Mouse (Mus musculus): ENCODE data around the gene 4930558K02Rik. TPM values are rescaled to one million over a fixed set of nuclear protein-coding genes. Genes with fewer than 3 reads are reported as not detected.
A peak's percentile ranks its signal among the peaks of the same experiment; 100 is the strongest.

Gene 4930558K02Rik
- total RNA-seq (2021): not detected

- intact Hi-C loops (cut with DNase I): loop anchor here (5.0 kb wide), 1 partner anchor 232 kb away; no protein-coding TSS in a partner anchor
- no peak for DNase-seq (ENCODE audit: low spot score)
Observed at GRCm38 (mm10) chr1:161979536-161979935, at the start of gene 4930558K02Rik. Gene 4930558K02Rik, minus strand, starts transcription at chr1:161979636.

GRCm38 (mm10) chr1:162023681-162024270, 44.3 kb upstream of the 4930558K02Rik start:
- intact Hi-C loops (cut with DNase I): no loop called here
- no peak for DNase-seq (ENCODE audit: low spot score)

- intact Hi-C loops (cut with DNase I): no loop called here
- no peak for DNase-seq (ENCODE audit: low spot score)
Observed at GRCm38 (mm10) chr1:162020766-162021165, 41.3 kb upstream of the 4930558K02Rik start.

- intact Hi-C loops (cut with DNase I): no loop called here
- no peak for DNase-seq (ENCODE audit: low spot score)
Observed at GRCm38 (mm10) chr1:162020303-162020731, 40.9 kb upstream of the 4930558K02Rik start.

- intact Hi-C loops (cut with DNase I): no loop called here
- no peak for DNase-seq (ENCODE audit: low spot score)
Observed at GRCm38 (mm10) chr1:162018601-162018977, 39.2 kb upstream of the 4930558K02Rik start.

GRCm38 (mm10) chr1:162017975-162018600, 38.7 kb upstream of the 4930558K02Rik start:
- intact Hi-C loops (cut with DNase I): no loop called here
- DNase-seq (ENCODE audit: low spot score): no peak

- intact Hi-C loops (cut with DNase I): no loop called here
- DNase-seq (ENCODE audit: low spot score): no peak
Observed at GRCm38 (mm10) chr1:162016982-162017381, 37.5 kb upstream of the 4930558K02Rik start.

- no peak for DNase-seq (ENCODE audit: low spot score)
- intact Hi-C loops (cut with DNase I): no loop called here
Observed at GRCm38 (mm10) chr1:162015247-162015862, 35.9 kb upstream of the 4930558K02Rik start.

GRCm38 (mm10) chr1:162013561-162013960, 34.1 kb upstream of the 4930558K02Rik start:
- intact Hi-C loops (cut with DNase I): no loop called here
- DNase-seq (ENCODE audit: low spot score): no peak

GRCm38 (mm10) chr1:162011523-162012245, 32.2 kb upstream of the 4930558K02Rik start:
- DNase-seq (ENCODE audit: low spot score): no peak
- intact Hi-C loops (cut with DNase I): no loop called here

- DNase-seq (ENCODE audit: low spot score): no peak
- intact Hi-C loops (cut with DNase I): no loop called here
Observed at GRCm38 (mm10) chr1:162009086-162009485, 29.6 kb upstream of the 4930558K02Rik start.

- intact Hi-C loops (cut with DNase I): no loop called here
- no peak for DNase-seq (ENCODE audit: low spot score)
Observed at GRCm38 (mm10) chr1:162008631-162009067, 29.2 kb upstream of the 4930558K02Rik start.

GRCm38 (mm10) chr1:162008208-162008607, 28.8 kb upstream of the 4930558K02Rik start:
- DNase-seq (ENCODE audit: low spot score): no peak
- intact Hi-C loops (cut with DNase I): no loop called here

GRCm38 (mm10) chr1:162006109-162006508, 26.7 kb upstream of the 4930558K02Rik start:
- intact Hi-C loops (cut with DNase I): no loop called here
- DNase-seq (ENCODE audit: low spot score): no peak

GRCm38 (mm10) chr1:162004821-162005770, 25.7 kb upstream of the 4930558K02Rik start:
- intact Hi-C loops (cut with DNase I): no loop called here
- DNase-seq (ENCODE audit: low spot score): peak; percentile 40

GRCm38 (mm10) chr1:162004518-162004780, 25.0 kb upstream of the 4930558K02Rik start:
- no peak for DNase-seq (ENCODE audit: low spot score)
- intact Hi-C loops (cut with DNase I): no loop called here

- intact Hi-C loops (cut with DNase I): no loop called here
- DNase-seq (ENCODE audit: low spot score): no peak
Observed at GRCm38 (mm10) chr1:162003729-162004517, 24.5 kb upstream of the 4930558K02Rik start.

- intact Hi-C loops (cut with DNase I): no loop called here
- no peak for DNase-seq (ENCODE audit: low spot score)
Observed at GRCm38 (mm10) chr1:162001328-162001727, 21.9 kb upstream of the 4930558K02Rik start.

GRCm38 (mm10) chr1:161999882-162000371, 20.5 kb upstream of the 4930558K02Rik start:
- intact Hi-C loops (cut with DNase I): loop anchor here (1.0 kb wide), 1 partner anchor 313 kb away; no protein-coding TSS in a partner anchor
- DNase-seq (ENCODE audit: low spot score): no peak
